Mouse (Mus musculus): ENCODE measurements around the gene Gm7929.
"Not testable (repeated sequence)": the region's sequence is repeated elsewhere in the genome, so short reads cannot be mapped to it uniquely, and the experiment has no call there.

Gm7929 gene

DNA sequence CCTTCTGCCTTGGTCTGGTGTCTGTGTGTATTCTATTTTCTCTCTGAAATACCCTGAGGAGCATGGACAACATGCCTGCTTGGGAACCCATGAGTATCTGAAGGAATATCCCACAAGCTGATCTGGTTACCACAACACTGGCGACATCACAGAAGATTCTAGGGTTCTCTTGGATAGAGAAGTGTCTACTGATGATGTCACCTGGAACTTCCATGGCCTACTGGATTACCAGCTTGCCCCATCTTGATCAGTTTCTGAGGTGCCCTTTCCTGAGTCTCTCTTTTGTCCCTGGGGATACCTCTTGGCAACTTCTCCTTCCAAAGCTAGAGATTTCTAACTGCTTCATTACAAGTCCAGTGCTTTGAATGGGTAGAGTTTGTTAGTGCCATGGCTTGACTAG, at the start of gene Gm7929:
TSS of gene Gm7929 (minus strand) at position 101 of the 400 bp plus-strand sequence.
- DNase-seq (ENCODE audit: low spot score in 2 of 2) = not testable (repeated sequence)

DNA sequence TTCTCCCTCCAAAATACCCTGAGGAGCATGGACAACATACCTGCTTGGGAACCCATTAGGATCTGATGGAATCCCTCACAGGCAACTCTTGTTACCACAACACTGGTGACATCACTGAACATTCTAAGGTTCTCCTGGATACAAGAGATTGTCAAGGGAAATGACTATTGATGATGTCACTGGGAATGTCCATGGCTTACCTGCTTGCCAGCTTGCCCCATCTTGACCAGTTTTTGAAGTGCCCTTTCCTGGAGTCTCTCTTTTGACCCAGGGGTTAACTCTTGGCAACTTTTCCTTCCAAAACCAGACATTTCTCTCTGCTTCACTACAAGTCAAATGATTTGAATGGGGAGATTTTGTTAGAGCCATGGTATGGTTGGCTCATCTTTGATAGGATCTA, 21.9 kb upstream of the Gm7929 start, which contains the start of gene Gm47189:
TSS of gene Gm47189 (minus strand) at position 101 of the 400 bp plus-strand sequence.
- DNase-seq (ENCODE audit: low spot score in 2 of 2) = not testable (repeated sequence)

DNA sequence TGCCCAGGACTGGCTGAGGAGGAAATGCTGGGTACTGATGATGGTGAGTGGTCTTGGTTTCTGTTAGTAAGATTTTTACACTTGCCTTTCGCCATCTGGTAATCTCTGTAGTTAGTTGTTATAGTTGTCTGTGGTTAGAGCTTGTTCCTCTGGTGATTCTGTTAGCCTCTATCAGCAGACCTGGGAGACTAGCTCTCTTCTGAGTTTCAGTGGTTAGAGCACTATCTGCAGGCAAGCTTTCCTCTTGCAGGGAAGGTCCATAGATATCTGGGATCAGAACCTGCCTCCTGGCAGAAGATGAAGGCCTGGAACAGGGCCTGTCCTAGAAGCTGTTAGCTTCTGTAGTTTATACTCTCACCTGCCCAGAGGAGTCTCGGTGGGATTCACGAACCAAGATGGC, 5.5 kb upstream of the Gm7929 start:
- peak; percentile 12 to 57 for DNase-seq (ENCODE audit: low spot score in 2 of 2)

DNA sequence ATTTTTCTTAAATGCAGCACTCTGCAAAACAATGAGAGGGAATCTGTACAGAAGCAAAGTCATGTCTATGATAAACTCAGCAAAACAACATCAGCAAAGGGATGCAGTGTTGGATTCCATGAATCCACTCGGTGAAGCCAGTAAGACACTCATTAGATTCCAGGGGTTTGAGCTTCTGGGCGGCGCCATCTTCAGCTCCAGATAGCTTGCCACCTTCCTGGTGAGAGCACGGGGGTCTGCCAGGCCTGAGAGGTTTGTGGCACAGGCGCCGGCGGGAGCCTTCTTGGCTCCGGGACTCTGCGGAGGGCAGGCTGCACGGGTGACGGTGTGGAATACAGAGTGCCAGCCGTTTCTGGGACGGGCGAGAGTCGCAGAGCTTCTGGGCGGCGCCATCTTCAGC, 27.0 kb downstream of the Gm7929 start:
- not testable (repeated sequence) for DNase-seq (ENCODE audit: low spot score in 2 of 2)

DNA sequence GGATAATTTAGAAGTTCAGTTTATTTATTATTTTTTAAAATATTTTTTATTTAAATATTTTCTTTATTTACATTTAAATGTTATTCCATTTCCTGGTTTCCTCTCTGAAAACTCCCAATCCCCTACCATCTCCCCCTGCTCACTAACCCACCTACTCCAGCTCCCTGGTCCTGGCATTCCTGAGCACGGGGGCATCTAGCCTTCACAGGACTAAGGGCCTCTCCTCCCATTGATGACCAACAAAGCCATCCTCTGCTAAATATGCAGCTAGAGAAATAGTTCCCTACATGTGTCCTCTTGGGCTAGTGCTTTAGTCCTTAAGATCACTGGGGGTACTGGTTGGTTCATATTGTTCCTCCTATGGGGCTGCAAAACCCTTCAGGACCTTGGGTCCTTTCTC, 33.2 kb downstream of the Gm7929 start:
- not testable (repeated sequence) for DNase-seq (ENCODE audit: low spot score in 2 of 2)

DNA sequence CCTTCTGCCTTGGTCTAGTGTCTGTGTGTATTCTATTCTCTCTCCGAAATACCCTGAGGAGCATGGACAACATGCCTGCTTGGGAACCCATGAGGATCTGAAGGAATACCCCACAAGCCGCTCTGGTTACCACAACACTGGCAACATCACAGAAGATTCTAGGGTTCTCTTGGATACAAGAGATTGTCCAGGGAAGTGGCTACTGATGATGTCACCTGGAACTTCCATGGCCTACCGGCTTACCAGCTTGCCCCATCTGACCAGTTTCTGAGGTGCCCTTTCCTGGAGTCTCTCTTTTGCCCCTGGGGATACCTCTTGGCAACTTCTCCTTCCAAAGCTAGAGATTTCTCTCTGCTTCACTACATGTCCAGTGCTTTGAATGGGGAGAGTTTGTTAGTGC, 48.6 kb downstream of the Gm7929 start, which contains the start of gene Gm8068:
TSS of gene Gm8068 (minus strand) at position 101 of the 400 bp plus-strand sequence.
- DNase-seq (ENCODE audit: low spot score in 2 of 2) = not testable (repeated sequence)
